Mouse (Mus musculus): Measurements from ENCODE around the gene Mettl8.

GRCm38 (mm10) chr2:70922814-70923213, 132.6 kb downstream of the Mettl8 start:
- TF ChIP-seq CTCF (conservative IDR thresholded peaks at IDR 0.05; ENCODE audit: insufficient read depth, insufficient read length, low read depth, low read length) (no peak), POLR2A (IDR thresholded peaks at IDR 0.05; ENCODE audit: low read depth, low read length) (no peak)

Data from kidney, adult 2 months (tissue).